Mouse (Mus musculus) G1E-ER4 (cell line): ENCODE data around the gene Spin1. TPM values are rescaled to one million over a fixed set of nuclear protein-coding genes. Genes with fewer than 3 reads are reported as not detected.

Source experiments
- GATA1 ChIP-seq: IDR thresholded peaks from one replicate; pipeline ENCODE4 v1.8.0; 2012; ENCODE audit warnings: low read length, inconsistent platforms
- polyA plus RNA-seq: library from polyadenylated mRNA; stranded (reverse); fragments of >175 nt; gene quantifications from 2 replicates; pipeline ENCODE4 v1.2.3, GENCODE M21; 2012

Gene Spin1
- polyA plus RNA-seq, 1 experiment: 7.1 TPM

DNA sequence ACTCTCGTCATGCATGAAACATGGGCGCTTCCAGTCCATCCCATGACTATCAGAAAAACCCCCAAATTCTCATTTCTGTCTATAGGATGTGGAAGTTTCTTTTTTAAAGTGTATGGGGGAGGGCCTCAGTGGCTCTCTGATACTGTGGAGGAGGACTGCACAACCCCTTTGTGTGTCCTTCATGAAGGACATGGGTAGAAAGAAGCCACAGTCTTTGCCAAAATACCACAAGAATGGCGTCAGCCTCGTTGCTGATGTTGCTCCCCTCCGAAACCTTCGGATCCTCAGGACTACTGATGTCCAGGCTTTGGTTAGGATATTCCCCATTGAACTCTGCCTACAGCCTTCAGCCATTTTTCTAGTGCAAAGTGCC lies 55.3 kb downstream of the Spin1 start:
- TF ChIP-seq GATA1: no peak

DNA sequence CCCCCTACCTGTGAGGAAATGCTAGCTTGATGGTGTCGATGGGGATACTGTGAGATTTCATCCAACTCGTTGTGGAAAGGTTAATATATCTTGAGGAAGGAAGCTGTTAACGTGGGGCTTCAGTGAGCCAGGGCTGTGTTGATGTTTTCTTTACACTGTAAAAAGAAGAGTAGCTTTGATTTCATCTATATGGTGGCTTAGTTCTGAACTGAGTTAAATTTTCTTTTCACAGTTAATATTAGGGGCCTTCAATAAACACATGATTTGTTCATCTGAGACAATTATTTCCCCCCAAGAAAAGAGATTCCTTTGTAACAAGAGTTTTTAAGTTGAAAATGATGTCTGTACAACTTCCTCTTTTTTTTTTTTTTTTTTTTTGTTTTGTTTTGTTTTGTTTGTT lies 56.6 kb downstream of the Spin1 start:
- TF ChIP-seq GATA1: no peak

DNA sequence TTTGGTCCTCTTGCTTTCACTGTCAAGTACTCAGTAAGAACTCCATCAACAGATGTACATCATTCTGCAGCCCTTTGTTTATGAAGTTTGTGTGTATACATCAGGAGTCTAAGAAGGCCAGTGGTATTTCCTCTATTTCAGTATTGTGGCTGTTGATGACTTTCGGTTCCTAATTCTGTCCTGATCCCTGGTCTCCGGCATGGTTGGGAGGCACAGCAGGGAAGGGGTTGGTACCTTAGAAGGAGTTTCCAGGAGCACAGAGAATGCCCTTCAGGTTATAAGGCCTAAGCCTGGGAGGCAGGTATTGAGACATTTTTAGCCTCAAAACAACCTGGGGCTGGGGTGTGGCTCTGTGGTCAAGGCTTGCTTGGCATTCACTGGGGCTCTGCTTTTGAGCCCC lies 61.0 kb downstream of the Spin1 start:
- TF ChIP-seq GATA1: no peak

DNA sequence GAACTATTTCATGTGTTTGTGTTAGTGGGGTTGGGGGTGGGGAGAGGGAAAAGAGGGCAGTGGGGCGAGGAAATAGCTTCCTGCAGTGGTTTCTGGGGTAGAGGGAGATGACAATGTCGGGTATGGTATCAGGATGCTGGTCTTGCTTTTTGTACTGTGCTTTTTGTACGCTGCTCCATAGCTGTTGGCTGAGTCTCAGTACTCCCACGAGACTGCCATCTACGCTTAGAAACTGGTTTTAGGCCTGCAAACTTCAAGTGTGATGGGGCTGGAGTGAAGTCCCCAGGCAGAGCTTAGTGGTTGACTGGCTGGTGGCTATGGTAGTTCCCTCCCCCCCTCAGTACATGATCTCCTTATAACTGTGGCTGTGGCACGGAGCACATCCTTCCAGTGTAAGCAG lies 61.6 kb downstream of the Spin1 start:
- TF ChIP-seq GATA1: no peak

DNA sequence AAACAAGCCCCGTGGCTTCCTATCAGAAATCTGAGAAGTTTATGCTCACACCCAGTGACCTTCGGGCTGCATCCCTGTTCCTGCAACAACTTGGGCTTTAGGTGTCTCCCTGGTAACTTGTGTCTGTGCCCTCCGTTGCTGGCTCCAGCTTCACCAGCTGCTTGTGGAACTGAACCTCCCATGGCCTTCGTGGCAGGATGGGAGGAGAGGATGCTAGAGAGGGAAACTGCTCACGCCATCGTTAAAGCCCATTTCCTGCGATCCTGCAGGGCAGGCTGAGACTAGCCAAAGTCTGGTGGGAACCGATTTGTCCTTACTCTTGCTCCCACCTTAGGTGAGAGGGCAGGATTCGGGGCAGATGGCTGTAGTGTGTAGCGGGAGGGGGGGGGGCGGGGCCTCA lies 66.0 kb downstream of the Spin1 start:
- TF ChIP-seq GATA1: no peak

DNA sequence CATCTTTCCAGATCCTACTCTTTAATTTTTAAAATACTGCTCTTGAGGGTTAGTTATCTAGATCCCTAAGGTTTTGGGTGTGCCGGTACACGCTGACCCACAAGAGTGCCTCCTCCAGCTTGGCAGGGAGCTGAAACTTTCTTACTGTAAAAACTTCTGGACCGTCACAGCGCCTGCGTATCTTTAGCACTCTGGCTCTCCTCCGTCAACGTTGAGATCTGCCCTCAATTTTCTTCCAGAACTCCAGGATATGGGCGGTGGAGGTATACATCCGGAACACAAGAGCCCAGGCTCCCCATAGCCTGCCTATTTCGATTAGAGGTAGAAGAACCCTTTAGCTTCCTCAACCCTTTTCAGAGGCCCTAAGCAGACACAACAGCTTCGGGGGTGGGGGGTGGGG lies 69.5 kb downstream of the Spin1 start:
- no peak for TF ChIP-seq GATA1

DNA sequence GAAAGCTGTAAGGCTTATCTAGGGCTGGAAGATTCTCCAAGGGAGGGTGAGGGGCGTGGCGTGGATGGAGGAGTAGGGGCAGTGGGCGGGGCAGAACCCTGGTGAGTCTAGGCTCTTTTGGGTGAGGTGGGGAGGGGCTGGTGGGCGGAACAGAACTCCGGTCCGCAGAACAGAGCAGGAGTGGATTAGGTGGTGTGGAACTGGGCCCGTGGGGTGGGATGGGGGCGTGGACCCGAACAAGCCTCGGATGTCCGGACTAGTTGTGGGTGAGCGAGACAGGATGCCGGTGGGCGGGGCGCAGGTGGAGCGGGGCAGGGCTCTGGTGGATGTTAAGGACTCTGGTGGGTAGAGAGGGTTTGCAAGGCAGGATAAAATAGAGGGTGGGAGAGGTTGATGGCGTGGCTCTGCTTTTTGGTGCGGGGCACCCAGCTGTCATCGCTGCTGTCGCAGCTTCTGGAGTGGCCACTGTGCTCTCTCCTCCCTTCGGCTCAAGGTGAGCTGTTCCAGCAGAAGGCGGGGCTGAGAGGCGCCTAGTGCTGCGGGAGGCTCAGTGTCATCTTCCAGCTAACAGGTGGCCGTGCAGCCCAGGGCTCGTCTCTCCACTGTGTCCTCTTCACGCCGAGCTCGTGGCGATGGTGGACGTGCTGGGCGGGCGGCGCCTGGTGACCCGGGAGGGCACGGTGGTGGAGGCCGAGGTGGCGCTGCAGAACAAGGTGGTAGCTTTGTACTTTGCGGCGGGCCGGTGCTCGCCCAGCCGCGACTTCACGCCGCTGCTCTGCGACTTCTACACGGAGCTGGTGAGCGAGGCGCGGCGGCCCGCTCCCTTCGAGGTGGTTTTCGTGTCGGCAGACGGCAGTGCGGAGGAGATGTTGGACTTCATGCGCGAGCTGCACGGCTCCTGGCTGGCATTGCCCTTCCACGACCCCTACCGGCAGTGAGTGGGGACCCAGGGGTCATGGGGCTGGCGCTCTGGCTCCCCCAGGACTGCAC lies 70.3 kb downstream of the Spin1 start, which contains the start of gene Nxnl2:
Nxnl2 (plus strand) TSS at position 332 of the 990 bp plus-strand sequence.
- TF ChIP-seq GATA1: no peak

DNA sequence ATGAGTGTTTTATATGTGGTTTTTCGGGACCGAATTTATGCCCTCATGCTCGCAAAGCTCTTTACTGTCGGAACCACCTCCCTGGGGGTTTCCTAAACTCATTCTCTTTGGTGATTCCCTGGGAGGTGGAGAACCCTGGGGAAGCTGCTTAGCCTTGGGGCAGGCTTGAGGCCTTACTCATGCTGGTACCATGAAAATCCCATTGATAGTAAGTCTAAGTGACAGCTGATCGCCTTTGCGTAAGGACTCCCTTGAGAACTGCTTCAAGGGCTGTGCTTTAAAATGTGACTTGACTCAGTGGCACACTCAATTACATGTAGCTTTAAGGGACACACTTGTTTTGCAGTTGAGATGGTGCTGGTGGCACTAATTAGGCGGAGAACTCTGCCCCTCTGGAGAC lies 71.9 kb downstream of the Spin1 start:
- TF ChIP-seq GATA1: no peak

DNA sequence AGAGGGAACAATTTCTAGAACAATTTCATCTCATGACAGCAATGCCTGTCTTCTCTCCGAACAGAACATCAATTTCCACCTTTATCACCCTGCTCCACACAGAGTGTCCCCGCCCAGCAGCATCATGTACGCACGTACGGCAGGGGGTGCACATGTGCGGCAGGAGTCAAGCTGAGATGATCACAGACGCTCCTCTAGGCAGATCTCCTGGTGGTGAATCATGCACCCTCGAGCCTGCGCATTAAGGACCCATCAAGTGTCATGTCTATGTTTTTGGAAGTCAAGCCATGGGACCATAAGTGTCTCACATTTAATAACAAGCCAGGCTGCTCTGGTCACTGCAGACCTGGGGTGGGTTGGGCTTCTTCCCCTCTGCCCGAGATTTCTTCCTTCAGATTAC lies 78.3 kb downstream of the Spin1 start:
- TF ChIP-seq GATA1: no peak

DNA sequence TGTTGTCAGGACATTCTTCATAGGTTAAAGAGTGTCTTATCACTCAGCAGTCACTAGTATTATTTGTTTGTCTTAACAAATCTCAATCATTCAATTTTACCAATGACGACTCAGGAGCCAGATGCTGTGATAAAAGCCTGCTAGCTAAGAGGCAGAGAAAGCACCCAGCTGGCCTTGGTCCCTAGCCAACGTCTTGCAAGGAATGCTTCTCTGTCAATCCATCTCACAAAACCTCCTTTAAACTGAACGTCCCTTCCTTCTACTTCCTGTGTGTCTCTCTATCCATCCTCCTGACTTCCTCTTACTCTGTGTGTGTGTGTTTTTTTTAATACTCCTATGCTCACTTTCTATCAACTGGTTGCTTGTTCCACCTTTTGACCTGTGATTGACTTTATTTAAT lies 78.7 kb downstream of the Spin1 start:
- TF ChIP-seq GATA1: no peak

DNA sequence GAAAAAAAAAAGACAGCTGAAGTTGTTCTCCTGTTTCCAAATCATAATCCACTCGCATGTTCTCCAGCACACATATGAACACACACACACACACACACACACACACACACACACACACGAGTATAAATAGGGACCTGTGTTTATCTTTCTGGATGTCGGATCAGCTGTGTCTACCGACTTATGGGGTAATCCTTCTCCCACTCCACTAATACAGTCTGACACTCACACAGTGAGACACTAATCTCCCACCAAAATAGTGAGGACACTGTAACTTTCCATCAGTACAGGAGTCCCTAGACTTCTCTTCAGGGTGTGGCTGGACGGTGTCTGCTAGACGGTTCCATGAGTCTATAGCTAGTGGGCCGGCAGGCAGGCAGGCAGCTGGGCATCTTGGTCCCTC lies 81.6 kb downstream of the Spin1 start:
- no peak for TF ChIP-seq GATA1

DNA sequence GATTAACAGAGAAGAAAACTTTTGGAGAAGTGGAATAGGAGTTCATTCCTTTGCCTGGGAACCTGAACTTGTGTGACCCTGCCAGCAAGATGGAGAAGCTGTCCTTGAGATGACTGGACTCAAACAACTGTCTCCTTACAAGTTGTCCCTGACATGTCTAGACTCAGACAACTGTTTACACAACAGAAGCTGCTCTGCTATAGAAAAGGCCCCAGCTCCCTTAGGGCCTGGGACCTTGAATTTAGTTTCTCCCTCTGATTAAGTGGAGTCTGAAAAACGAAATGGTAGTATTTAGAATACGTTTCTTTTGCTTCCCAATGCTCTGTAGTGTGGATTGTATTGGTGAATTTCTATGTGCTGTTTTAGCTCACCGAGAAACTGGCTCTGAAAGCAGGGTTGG lies 84.2 kb downstream of the Spin1 start:
- no peak for TF ChIP-seq GATA1

DNA sequence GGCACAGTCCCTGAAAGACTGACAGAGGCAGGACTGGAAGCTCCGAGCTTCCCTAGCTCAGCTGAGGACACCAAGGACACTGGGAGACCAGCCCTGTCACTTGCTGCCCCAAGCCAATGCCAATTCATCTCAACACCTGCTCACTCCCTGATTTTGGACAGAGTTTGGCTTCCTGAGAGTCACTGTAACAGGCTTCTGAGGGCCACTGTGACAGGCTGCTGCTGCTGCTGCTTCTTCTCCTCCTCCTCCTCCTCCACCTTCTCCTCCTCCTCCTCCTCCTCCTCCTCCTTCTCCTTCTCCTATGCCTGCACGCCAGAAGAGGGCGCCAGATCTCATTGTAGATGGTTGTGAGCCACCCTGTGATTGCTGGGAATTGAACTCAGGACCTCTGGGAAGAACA lies 89.7 kb downstream of the Spin1 start:
- TF ChIP-seq GATA1: no peak

DNA sequence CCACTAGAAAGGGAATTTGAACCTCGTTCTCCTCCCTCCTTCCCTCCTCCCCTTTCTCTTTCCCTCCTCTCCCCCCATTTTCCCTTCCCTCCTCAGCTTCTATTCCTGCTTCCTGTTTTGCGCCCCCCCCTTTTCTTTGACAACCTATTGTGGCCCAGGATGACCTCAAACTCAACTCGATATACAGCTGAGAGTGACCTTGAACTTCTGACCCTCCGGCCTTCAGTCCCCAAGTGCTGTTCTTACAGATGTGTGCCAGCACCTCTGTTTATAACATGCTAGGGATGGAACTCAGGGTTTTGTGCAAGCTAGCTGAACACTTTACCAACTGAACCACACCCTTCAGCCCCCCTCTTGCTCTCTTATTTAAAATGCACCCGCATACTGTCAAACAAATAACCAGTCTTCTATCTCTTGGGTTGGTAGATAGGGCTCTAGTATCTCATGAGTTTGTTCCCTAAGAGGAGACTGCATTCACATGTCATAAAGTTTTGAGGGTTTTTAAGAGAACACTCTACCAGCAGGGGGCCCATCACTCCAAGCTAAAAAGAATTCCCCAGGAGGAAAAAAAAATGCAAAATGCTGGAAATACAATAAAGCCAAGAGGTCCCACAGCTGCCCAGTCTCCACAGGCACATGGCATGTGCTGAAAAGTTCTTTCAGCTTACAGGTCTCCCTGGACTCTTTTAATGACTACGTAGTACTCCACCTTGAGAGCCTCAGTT lies 90.9 kb downstream of the Spin1 start:
- TF ChIP-seq GATA1: no peak

DNA sequence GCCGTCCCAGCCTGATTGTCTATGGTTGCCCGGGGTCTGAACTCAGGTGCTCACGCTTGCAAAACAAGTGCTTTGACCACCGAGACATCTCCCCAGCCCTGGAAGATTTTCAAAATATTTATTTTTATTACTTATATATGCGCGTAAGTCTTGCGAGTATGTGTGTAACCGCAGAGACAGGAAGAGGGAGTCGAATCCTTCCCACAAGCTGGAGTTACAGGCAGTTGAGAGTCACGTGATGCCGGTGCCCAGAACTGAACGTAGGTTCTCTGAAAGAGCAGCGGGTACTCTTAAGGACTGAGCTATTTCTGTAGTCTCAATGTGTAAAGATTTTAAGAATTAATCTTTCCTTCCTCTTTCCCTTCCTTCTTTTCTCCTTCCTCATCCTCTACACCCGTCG lies 93.2 kb downstream of the Spin1 start:
- TF ChIP-seq GATA1: no peak

DNA sequence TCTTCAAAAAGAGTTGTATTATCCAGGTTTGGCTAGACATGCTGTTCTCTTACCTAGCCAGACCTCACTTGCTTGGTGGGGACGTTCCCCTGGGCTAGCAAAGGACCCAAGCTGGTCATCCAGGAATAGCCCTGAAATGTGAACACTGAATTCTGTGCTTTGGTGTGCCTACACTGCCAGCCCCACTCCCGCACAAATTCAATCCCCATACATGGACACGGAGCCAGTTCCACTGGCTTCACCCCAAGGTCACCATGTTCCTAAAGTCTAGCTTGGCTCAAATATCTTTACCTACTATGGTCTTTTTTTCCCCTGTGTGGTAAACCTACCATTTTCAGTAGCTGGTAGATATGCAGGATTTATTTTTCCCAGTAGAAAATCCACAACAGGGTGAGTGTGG lies 97.0 kb downstream of the Spin1 start:
- TF ChIP-seq GATA1: no peak

DNA sequence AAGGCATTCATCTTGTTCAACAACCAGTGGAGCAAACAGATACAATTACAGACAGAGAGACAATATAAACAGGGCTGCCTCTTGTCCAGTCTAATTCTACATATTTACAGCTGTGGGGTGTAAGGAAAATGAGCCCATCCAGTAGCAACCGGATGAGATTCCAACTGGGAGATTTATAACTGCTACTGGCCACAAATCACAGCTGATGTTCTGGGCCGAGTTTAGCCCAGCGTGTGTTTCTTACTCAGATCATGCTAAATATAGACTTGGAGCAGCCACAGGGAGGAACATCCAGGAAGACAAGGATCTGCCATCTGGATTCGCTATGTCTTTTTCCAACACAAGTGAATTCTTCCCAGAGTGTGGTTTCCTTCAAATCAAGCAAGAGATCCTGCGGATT lies 97.5 kb downstream of the Spin1 start:
- TF ChIP-seq GATA1: no peak

Other genes with a start within 250 kb of the Spin1 start
- not detected in 2 replicates for gene Nxnl2, start 70.1 kb downstream of the Spin1 start, polyA plus RNA-seq